Mouse (Mus musculus): ENCODE data around the gene Rab4b. TPM values are rescaled to one million over a fixed set of nuclear protein-coding genes. Genes with fewer than 3 reads are reported as not detected.

The Rab4b gene
- polyA plus RNA-seq, 1 experiment from 2014 or later = 79.0 TPM

- no peak within 1 kb of the TSS for H3K4me3 ChIP-seq
- no peak for ATAC-seq (replicated peaks)
- no peak within 1 kb of the TSS for H3K4me2 ChIP-seq (replicated peaks)
- H3K27me3 ChIP-seq = no peaks in the 10 kb centered on the region
- no peak within 1 kb of the TSS for H3K9ac ChIP-seq (replicated peaks)
- H3K36me3 ChIP-seq = peaks cover 28% of the 10 kb centered on the region
- H3K27ac ChIP-seq (replicated peaks) = peak within 1 kb of the TSS; percentile 96; the same call in 1 of the 2 replicates
- peaks cover 19% of the 10 kb centered on the region for H3K4me1 ChIP-seq
- no peaks in the 10 kb centered on the region for H3K9me3 ChIP-seq
- 74% methylated on average over 14 of the region's 14 CpGs for WGBS
These were observed 2.4 kb upstream of the Rab4b start, which contains the start of the genes Gm21983 and Mia for GRCm38 (mm10) chr7:27180837-27181695. Gene Gm21983, minus strand, starts transcription at chr7:27181086. Gene Mia, minus strand, starts transcription at chr7:27181157.

- no peak overlapping the region for H3K4me2 ChIP-seq (replicated peaks)
- no peak overlapping the region for H3K9ac ChIP-seq (replicated peaks)
- ATAC-seq (replicated peaks) = no peak
- peaks cover 18% of the 10 kb centered on the region for H3K36me3 ChIP-seq
- H3K4me3 ChIP-seq = no peak overlapping the region
- peak overlapping the region; percentile 96; the same call in 1 of the 2 replicates for H3K27ac ChIP-seq (replicated peaks)
- 50% methylated on average over 5 of the region's 5 CpGs for WGBS
- H3K4me1 ChIP-seq = peaks cover 19% of the 10 kb centered on the region
- no peaks in the 10 kb centered on the region for H3K9me3 ChIP-seq
- H3K27me3 ChIP-seq = no peaks in the 10 kb centered on the region
These were observed 1.3 kb upstream of the Rab4b start for GRCm38 (mm10) chr7:27180036-27180435.

- Histone ChIP-seq H3K36me3 (peaks cover 16% of the 10 kb centered on the region), H3K4me1 (peaks cover 19% of the 10 kb centered on the region), H3K9me3 (no peaks in the 10 kb centered on the region), H3K27ac (replicated peaks) (peak overlapping the region; percentile 96), H3K9ac (replicated peaks) (peak overlapping the region; percentile 42; the same call in 1 of the 2 replicates), H3K27me3 (no peaks in the 10 kb centered on the region), H3K4me2 (replicated peaks) (peak overlapping the region; percentile 53), H3K4me3 (peak overlapping the region; percentile 84)
- WGBS = 47% methylated on average over 16 of the region's 16 CpGs
- no peak for ATAC-seq (replicated peaks)
These were observed 672 bp upstream of the Rab4b start for GRCm38 (mm10) chr7:27179217-27179918.

- ATAC-seq (replicated peaks) = no peak
- 21% methylated on average over 4 of the region's 4 CpGs for WGBS
- Histone ChIP-seq H3K4me2 (replicated peaks) (peak overlapping the region; percentile 53), H3K4me1 (peaks cover 19% of the 10 kb centered on the region), H3K36me3 (peaks cover 19% of the 10 kb centered on the region), H3K27me3 (no peaks in the 10 kb centered on the region), H3K9me3 (no peaks in the 10 kb centered on the region), H3K4me3 (peak overlapping the region; percentile 84), H3K9ac (replicated peaks) (peak overlapping the region; percentile 62), H3K27ac (replicated peaks) (peak overlapping the region; percentile 96)
These were observed 763 bp downstream of the Rab4b start for GRCm38 (mm10) chr7:27177942-27178323.

GRCm38 (mm10) chr7:27174896-27175295 lies 3.8 kb downstream of the Rab4b start:
- WGBS = 94% methylated on average over 7 of the region's 7 CpGs
- Histone ChIP-seq H3K9ac (replicated peaks) (no peak overlapping the region), H3K36me3 (peaks cover 33% of the 10 kb centered on the region), H3K27ac (replicated peaks) (no peak overlapping the region), H3K4me3 (no peak overlapping the region), H3K9me3 (no peaks in the 10 kb centered on the region), H3K27me3 (no peaks in the 10 kb centered on the region), H3K4me1 (peaks cover 16% of the 10 kb centered on the region), H3K4me2 (replicated peaks) (no peak overlapping the region)
- no peak for ATAC-seq (replicated peaks)

GRCm38 (mm10) chr7:27174496-27174895 lies 4.2 kb downstream of the Rab4b start:
- ATAC-seq (replicated peaks) = no peak
- no peak overlapping the region for H3K9ac ChIP-seq (replicated peaks)
- 93% methylated on average over 15 of the region's 15 CpGs for whole genome bisulfite sequencing
- H3K36me3 ChIP-seq = peaks cover 34% of the 10 kb centered on the region
- H3K9me3 ChIP-seq = no peaks in the 10 kb centered on the region
- H3K4me1 ChIP-seq = peaks cover 13% of the 10 kb centered on the region
- no peak overlapping the region for H3K4me2 ChIP-seq (replicated peaks)
- H3K27ac ChIP-seq (replicated peaks) = no peak overlapping the region
- H3K27me3 ChIP-seq = no peaks in the 10 kb centered on the region
- no peak overlapping the region for H3K4me3 ChIP-seq

GRCm38 (mm10) chr7:27170981-27171380 lies 7.7 kb downstream of the Rab4b start:
- no peak for ATAC-seq (replicated peaks)
- peaks cover 34% of the 10 kb centered on the region for H3K36me3 ChIP-seq
- WGBS = 91% methylated on average over 3 of the region's 3 CpGs

GRCm38 (mm10) chr7:27168371-27168770 lies 10.3 kb downstream of the Rab4b start:
- H3K9me3 ChIP-seq = no peaks in the 10 kb centered on the region
- WGBS = 97% methylated on average over 5 of the region's 5 CpGs
- H3K9ac ChIP-seq (replicated peaks) = no peak overlapping the region
- H3K4me1 ChIP-seq = peaks cover 32% of the 10 kb centered on the region
- no peak for ATAC-seq (replicated peaks)
- H3K4me3 ChIP-seq = no peak overlapping the region
- peaks cover 23% of the 10 kb centered on the region for H3K36me3 ChIP-seq
- no peaks in the 10 kb centered on the region for H3K27me3 ChIP-seq
- no peak overlapping the region for H3K4me2 ChIP-seq (replicated peaks)
- no peak overlapping the region for H3K27ac ChIP-seq (replicated peaks)

More at GRCm38 (mm10) chr7:27170981-27171380, 7.7 kb downstream of the Rab4b start:
- no peaks in the 10 kb centered on the region for H3K9me3 ChIP-seq
- no peak overlapping the region for H3K27ac ChIP-seq (replicated peaks)
- H3K27me3 ChIP-seq = no peaks in the 10 kb centered on the region
- H3K4me3 ChIP-seq = no peak overlapping the region
- no peak overlapping the region for H3K4me2 ChIP-seq (replicated peaks)
- peaks cover 8% of the 10 kb centered on the region for H3K4me1 ChIP-seq
- no peak overlapping the region for H3K9ac ChIP-seq (replicated peaks)

- peak overlapping the region; percentile 97 for H3K27ac ChIP-seq (replicated peaks)
- H3K4me2 ChIP-seq (replicated peaks) = peak overlapping the region; percentile 85
- H3K36me3 ChIP-seq = peaks cover 16% of the 10 kb centered on the region
- WGBS = 75% methylated on average over 11 of the region's 11 CpGs
- no peaks in the 10 kb centered on the region for H3K9me3 ChIP-seq
- H3K9ac ChIP-seq (replicated peaks) = peak overlapping the region; percentile 86
- H3K27me3 ChIP-seq = no peaks in the 10 kb centered on the region
- H3K4me1 ChIP-seq = peaks cover 40% of the 10 kb centered on the region
- peak overlapping the region; percentile 90 for H3K4me3 ChIP-seq
- no peak for ATAC-seq (replicated peaks)
These were observed 11.1 kb downstream of the Rab4b start for GRCm38 (mm10) chr7:27167475-27168094.

- Histone ChIP-seq H3K27ac (replicated peaks) (peak within 1 kb of the TSS; percentile 97), H3K36me3 (peaks cover 11% of the 10 kb centered on the region), H3K9me3 (no peaks in the 10 kb centered on the region), H3K4me2 (replicated peaks) (peak within 1 kb of the TSS; percentile 85), H3K4me1 (peaks cover 47% of the 10 kb centered on the region), H3K9ac (replicated peaks) (peak within 1 kb of the TSS; percentile 86), H3K27me3 (no peaks in the 10 kb centered on the region), H3K4me3 (peak within 1 kb of the TSS; percentile 90)
- WGBS = 1% methylated on average over 60 of the region's 61 CpGs
- ATAC-seq (replicated peaks) = peak; percentile 81
These were observed 11.9 kb downstream of the Rab4b start, which contains the start of gene Egln2 for GRCm38 (mm10) chr7:27166614-27167474. Gene Egln2, minus strand, starts transcription at chr7:27166802.

GRCm38 (mm10) chr7:27166229-27166613 lies 12.5 kb downstream of the Rab4b start:
- H3K9ac ChIP-seq (replicated peaks) = peak overlapping the region; percentile 86
- no peaks in the 10 kb centered on the region for H3K9me3 ChIP-seq
- peak overlapping the region; percentile 90 for H3K4me3 ChIP-seq
- ATAC-seq (replicated peaks) = peak; percentile 58
- no peaks in the 10 kb centered on the region for H3K27me3 ChIP-seq
- H3K4me1 ChIP-seq = peaks cover 52% of the 10 kb centered on the region
- under 1% methylated on average over 42 of the region's 43 CpGs for WGBS
- peak overlapping the region; percentile 85 for H3K4me2 ChIP-seq (replicated peaks)
- peaks cover 11% of the 10 kb centered on the region; the same call in 1 of the 2 replicates for H3K36me3 ChIP-seq
- peak overlapping the region; percentile 97 for H3K27ac ChIP-seq (replicated peaks)
